Mouse (Mus musculus) heart, embryonic 16.5 days (tissue): ENCODE measurements around the gene Pla2g3. TPM values are rescaled to one million over a fixed set of nuclear protein-coding genes. Genes with fewer than 3 reads are reported as not detected.

Experiments used
- ATAC-seq: fragments of 200-750 bp; cut with Nextera tagmentation; replicated peaks from 2 replicates; pipeline ENCODE4 v1.8.0; 2017; ENCODE audit warnings: moderate number of reproducible peaks; ENCODE audit not compliant: insufficient read depth, low FRiP score; ENCODE audit errors: extremely low read depth
- H3K27ac ChIP-seq: fragments of 300-500 bp; sonication (generic); 2 replicates; pipeline ENCODE4 v1.5.1; 2014; ENCODE audit warnings: mild to moderate bottlenecking, low read length, control low read depth, moderate library complexity
- H3K27me3 ChIP-seq: fragments of 300-500 bp; sonication (generic); 2 replicates; pipeline ENCODE4 v1.6.1; 2014; ENCODE audit warnings: low read length, mixed read lengths; ENCODE audit not compliant: control insufficient read depth, insufficient read depth
- H3K36me3 ChIP-seq: fragments of 300-500 bp; sonication (generic); 2 replicates; pipeline ENCODE4 v1.6.1; 2014; ENCODE audit not compliant: control insufficient read depth, insufficient read depth
- H3K4me1 ChIP-seq: fragments of 300-500 bp; sonication (generic); 2 replicates; pipeline ENCODE4 v1.6.1; 2014; ENCODE audit warnings: low read length, mixed read lengths; ENCODE audit not compliant: control insufficient read depth, insufficient read depth
- H3K4me2 ChIP-seq: fragments of 300-500 bp; sonication (generic); 2 replicates; pipeline ENCODE4 v1.6.1; 2014; ENCODE audit warnings: low read depth, mild to moderate bottlenecking, control low read depth, low read length
- H3K4me3 ChIP-seq: fragments of 300-500 bp; sonication (generic); 2 replicates; pipeline ENCODE4 v1.5.1; 2014; ENCODE audit warnings: mild to moderate bottlenecking, control low read depth, low read length
- H3K9ac ChIP-seq: fragments of 300-500 bp; sonication (generic); 2 replicates; pipeline ENCODE4 v1.6.1; 2014; ENCODE audit warnings: low read length, control low read depth
- H3K9me3 ChIP-seq: fragments of 300-500 bp; sonication (generic); replicated peaks from 2 replicates; pipeline ENCODE4 v1.6.1; 2016; ENCODE audit warnings: low read length; ENCODE audit not compliant: control insufficient read depth
- WGBS: fragments of 180-500 bp; shearing (Covaris S2); extraction: QIAGEN DNeasy Blood & Tissue Kit; methylation state at CpG from one replicate; pipeline ENCODE4 v1.1.7; 2014; 5-methylcytosine and 5-hydroxymethylcytosine counted together
- polyA plus RNA-seq: library from polyadenylated mRNA; unstranded; fragments of >200 nt; fragmentation: Nextera tagmentation; extraction: Ambion mirVana; gene quantifications from 2 replicates; pipeline ENCODE4 v1.2.1, GENCODE M21; 2015

Gene Pla2g3
- polyA plus RNA-seq, 1 experiment from 2014 or later, result 0.20 TPM

DNA sequence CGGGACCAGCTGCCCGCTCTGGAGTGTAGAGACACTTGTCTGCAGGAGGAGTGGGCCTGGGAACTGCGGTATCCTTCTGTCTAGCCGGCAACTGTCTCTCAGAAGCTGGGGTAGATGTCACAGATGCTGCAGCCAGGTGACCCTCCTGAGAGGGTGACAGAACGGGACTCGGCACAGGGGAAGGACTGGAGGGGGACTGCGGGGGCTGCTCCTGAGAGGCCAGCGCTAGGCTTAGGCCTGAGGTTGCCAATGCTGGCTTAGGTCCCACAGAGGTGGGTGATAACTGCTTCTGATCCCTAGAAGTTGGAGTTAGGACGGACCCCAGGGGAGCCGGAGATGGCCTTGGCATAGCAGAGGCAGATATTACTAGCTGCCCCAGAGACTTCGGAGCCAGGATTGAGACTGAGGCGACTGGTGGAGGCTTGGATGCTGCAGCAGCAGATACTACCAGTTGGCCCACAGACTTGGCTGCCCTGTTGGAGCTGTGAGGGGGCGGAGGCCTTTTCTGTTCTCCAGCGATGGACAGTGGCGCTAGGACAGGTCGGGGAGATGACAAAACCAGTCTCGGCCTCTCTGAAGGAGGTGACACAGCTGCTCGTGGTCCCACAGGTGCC, 14.5 kb downstream of the Pla2g3 start:
- 77% methylated on average over 18 of the region's 18 CpGs for WGBS
- no peak overlapping the region for H3K9ac ChIP-seq
- no peaks in the 10 kb centered on the region for H3K9me3 ChIP-seq
- H3K4me2 ChIP-seq, result no peak overlapping the region
- H3K4me3 ChIP-seq, result no peak overlapping the region
- H3K27ac ChIP-seq, result no peak overlapping the region
- peaks cover 8% of the 10 kb centered on the region for H3K4me1 ChIP-seq
- H3K36me3 ChIP-seq, result no peaks in the 10 kb centered on the region; the same call in 1 of the 2 replicates
- no peaks in the 10 kb centered on the region for H3K27me3 ChIP-seq
- no peak for ATAC-seq

DNA sequence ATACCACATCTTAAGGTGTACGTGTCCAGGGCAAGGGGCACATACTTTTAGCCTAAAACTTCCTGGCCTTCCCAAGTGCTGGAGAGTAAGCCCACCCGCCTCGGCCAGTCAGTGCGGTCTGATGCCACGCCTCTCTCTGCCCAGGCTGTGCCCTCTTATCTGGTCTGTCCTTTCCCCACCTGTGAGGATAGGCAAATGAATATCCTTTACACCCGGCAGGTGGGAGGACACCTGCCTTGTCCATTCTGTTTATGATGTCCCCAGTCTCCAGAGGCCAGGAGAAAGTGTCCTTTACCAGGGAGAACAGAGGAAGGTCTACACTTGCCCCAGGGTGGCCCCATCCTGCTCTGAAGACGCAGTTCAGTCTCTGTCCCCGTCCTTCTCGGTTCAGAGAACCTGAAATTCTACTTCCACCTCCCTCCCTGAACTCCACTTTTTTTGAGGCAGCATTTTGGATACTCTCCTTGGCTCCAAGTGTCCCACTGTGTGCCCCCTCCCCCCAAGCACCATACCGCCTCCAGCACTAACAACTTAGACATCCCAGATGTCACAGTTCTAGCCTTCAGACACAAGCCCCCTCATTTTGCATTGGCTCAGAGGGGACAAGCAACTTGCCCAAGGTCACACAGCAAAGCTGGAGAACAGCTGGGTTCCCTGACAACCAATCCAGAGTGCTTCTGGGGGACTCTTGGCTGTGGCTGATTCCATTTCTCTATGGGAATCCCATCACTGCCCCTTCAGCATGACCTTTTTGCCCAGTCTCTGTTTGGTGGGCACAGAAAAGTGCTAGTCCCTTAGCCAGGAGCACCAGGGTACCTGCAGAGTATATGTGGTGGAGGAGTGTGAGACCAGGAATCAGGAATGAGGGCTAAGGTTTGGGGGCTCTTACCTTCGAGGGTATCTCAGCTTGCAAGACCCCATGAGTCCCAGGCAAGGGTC, 15.9 kb downstream of the Pla2g3 start:
- H3K36me3 ChIP-seq, result no peaks in the 10 kb centered on the region; the same call in 1 of the 2 replicates
- ATAC-seq, result no peak
- no peaks in the 10 kb centered on the region for H3K9me3 ChIP-seq
- peak overlapping the region; percentile 58 for H3K4me2 ChIP-seq
- peak overlapping the region; percentile 52 for H3K4me3 ChIP-seq
- 61% methylated on average over 11 of the region's 11 CpGs for WGBS
- no peaks in the 10 kb centered on the region for H3K27me3 ChIP-seq
- H3K9ac ChIP-seq, result peak overlapping the region; percentile 70
- peaks cover 16% of the 10 kb centered on the region for H3K4me1 ChIP-seq
- H3K27ac ChIP-seq, result peak overlapping the region; percentile 61; the same call in 1 of the 2 replicates

DNA sequence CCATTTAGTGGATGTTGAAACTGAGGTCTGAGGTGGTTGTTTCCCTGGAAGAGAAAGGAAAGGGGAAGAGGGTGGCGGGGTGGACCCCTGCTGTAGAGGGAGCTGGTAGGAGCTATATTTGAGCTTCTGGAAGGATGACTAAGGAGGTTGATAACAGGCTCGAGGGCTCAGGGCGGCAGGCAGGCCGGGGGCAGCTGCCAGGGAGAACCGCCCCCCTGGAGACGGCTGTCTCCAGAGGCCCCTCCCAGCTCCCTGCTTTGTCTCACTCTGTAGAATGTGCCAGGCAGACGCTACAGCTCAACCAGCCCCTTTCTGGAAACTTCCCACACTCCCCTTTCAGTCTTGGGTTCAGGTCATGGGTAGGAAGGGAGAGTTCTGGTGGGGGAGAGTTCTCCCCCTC, 20.1 kb downstream of the Pla2g3 start:
- 21% methylated on average over 7 of the region's 7 CpGs for WGBS
- H3K9ac ChIP-seq, result no peak overlapping the region
- peak overlapping the region; percentile 89 for H3K27ac ChIP-seq
- ATAC-seq, result no peak; the same call in 1 of the 2 replicates
- no peak overlapping the region for H3K4me3 ChIP-seq
- H3K36me3 ChIP-seq, result no peaks in the 10 kb centered on the region
- H3K4me1 ChIP-seq, result peaks cover 19% of the 10 kb centered on the region
- no peaks in the 10 kb centered on the region for H3K9me3 ChIP-seq
- H3K4me2 ChIP-seq, result no peak overlapping the region
- H3K27me3 ChIP-seq, result no peaks in the 10 kb centered on the region

DNA sequence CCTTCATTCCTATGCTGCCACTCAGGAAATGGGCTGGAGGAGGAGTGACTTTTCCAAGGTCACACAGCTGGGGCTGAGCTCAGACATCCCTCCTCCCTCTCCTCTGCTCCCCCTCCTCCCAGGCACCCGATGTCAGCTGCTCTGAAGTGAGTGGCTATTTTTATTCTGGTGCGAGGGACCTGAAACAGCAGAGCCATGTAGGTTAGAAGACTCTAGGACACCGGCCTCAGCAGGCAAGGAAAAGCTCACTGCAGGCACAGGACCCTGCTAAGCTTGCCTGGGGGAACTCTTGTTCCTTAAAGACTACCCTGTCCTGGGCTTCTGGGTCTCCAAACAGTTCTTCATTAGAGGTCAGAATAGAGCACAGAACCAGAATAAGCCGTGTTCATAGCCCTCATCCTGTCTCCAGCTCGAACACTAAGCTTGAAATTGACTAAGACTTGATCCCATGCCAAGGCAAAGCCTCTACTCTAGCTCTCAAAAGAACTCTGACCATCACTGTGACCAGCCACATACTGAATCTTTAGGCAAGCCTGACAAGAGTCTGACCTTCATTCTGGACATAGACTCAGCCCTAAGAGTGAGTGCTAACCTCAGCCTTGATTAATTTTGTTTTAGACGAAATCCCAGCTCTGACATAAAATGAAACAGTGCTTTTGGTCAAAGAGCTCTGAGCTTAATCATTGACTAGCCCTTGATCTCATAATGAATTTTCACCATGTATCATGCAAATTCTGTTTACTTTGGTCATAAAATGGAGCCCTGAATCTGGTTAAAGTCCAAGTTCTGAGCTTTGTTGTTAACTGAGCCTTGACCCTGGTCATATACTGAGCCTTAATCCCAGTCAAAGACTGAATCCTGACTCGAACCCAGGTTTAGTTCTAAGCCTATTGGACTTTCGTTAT, 21.3 kb downstream of the Pla2g3 start:
- Histone ChIP-seq H3K4me3 (no peak overlapping the region), H3K9ac (peak overlapping the region; percentile 56), H3K4me1 (peaks cover 24% of the 10 kb centered on the region), H3K9me3 (no peaks in the 10 kb centered on the region), H3K36me3 (no peaks in the 10 kb centered on the region), H3K4me2 (peak overlapping the region; percentile 45), H3K27ac (peak overlapping the region; percentile 89), H3K27me3 (no peaks in the 10 kb centered on the region)
- 42% methylated on average over 8 of the region's 8 CpGs for WGBS
- ATAC-seq, result peak; percentile 83

DNA sequence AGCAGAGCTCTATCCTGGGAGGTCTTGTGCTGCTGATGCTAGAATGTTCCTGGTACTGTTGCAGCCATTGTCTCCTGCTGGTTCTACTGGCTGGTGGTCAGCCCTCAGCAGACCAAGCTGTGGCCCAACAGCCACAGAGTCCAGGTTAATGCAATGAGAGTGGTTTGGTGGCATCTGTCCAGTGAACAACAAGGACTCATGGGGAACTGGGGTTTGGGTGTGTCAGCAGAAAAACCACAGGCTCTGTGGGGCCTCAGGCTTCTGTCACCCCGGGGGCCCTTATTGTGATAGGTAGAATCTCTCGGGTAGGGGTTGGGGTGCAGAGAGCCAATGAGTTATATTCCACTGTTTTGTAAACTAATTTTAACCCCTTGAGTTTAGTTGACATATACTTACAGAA, 22.2 kb downstream of the Pla2g3 start:
- Histone ChIP-seq H3K4me2 (no peak overlapping the region), H3K9ac (no peak overlapping the region), H3K9me3 (no peaks in the 10 kb centered on the region), H3K27me3 (no peaks in the 10 kb centered on the region), H3K27ac (peak overlapping the region; percentile 12; the same call in 1 of the 2 replicates), H3K4me1 (peaks cover 19% of the 10 kb centered on the region), H3K36me3 (no peaks in the 10 kb centered on the region), H3K4me3 (no peak overlapping the region)
- 72% methylated on average over 2 of the region's 2 CpGs for WGBS
- no peak for ATAC-seq

DNA sequence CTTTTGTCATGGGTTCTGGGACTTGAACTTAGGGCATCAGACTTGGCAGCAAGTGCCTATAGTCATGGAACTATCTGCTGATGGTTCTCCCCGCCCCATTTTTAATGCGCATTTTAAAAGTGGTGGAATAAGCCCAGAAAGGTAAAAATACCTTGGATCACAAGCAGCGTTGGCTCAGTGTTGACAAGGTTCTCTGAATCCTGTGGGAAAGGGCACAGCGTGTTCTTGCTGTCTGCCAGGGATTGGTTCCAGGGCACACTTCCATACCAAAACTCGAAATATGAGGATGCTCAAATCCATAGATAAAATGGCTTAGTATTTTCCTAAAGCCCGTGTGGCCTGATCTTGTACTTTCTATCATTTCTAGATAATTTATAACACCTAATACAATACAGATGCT, 25.2 kb downstream of the Pla2g3 start:
- no peak overlapping the region for H3K4me2 ChIP-seq
- no peaks in the 10 kb centered on the region for H3K36me3 ChIP-seq
- H3K9ac ChIP-seq, result no peak overlapping the region
- H3K9me3 ChIP-seq, result no peaks in the 10 kb centered on the region
- H3K4me1 ChIP-seq, result peaks cover 32% of the 10 kb centered on the region
- H3K27ac ChIP-seq, result no peak overlapping the region
- no peak overlapping the region for H3K4me3 ChIP-seq
- H3K27me3 ChIP-seq, result no peaks in the 10 kb centered on the region
- no peak for ATAC-seq
- 76% methylated on average over 6 of the region's 6 CpGs for WGBS

DNA sequence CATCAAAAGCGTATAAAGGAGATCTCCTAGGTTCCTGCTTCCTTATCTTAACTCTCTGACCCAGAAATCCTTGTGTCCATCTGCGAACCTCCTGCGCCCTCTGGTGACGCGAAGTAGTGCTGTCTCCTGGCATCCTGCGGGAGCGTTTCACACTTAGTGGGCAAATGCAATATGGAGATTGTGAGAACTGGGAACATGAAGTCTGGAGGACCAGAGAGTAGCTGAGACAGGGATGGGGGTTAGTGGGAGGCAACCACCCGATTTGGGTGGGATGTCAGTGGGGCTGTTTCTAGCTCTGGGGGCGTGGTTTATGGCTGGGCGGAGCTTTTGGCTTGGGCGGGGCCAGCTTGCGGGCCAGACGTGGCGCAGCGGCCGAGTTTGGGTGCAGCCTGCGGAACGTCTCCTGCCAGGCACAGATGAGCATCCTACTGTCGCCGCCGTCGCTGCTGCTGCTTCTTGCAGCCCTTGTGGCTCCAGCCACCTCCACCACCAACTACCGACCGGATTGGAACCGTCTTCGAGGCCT, 26.5 kb downstream of the Pla2g3 start, which contains the start of gene Selenom:
Gene Selenom, plus strand, starts transcription at position 156 of the 526 bp plus-strand sequence.
- H3K4me2 ChIP-seq, result peak within 1 kb of the TSS; percentile 77
- peaks cover 25% of the 10 kb centered on the region for H3K4me1 ChIP-seq
- H3K36me3 ChIP-seq, result no peaks in the 10 kb centered on the region
- peak within 1 kb of the TSS; percentile 76 for H3K9ac ChIP-seq
- peak within 1 kb of the TSS; percentile 66 for H3K4me3 ChIP-seq
- 0% methylated on average over 26 of the region's 26 CpGs for WGBS
- no peaks in the 10 kb centered on the region for H3K27me3 ChIP-seq
- H3K9me3 ChIP-seq, result no peaks in the 10 kb centered on the region
- ATAC-seq, result peak; percentile 74
- H3K27ac ChIP-seq, result peak within 1 kb of the TSS; percentile 61

DNA sequence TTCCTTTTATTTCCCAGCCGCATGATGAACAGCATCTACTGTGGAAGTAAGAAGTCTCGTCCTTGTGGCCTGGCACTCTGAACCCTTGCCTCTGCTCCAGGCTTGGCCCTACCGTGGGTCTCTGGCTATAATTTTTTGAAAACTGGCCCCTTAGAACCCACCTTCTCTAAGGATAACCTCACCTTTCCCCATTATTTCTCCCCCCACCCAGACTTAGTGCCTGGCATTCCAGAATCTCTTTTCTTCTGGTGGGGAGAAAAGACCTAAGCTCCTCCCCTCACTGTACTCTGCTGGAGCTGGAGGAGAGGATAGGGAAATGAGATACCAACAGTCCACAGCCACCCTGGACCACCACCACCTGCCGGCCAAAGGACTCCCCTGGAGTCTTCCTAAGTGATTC, 27.1 kb downstream of the Pla2g3 start:
- Histone ChIP-seq H3K4me3 (peak overlapping the region; percentile 66), H3K4me1 (peaks cover 22% of the 10 kb centered on the region), H3K27me3 (no peaks in the 10 kb centered on the region), H3K4me2 (peak overlapping the region; percentile 77), H3K9me3 (no peaks in the 10 kb centered on the region), H3K36me3 (0 out of 2 replicates have a peak, but pooled peaks cover 2% of the 10 kb centered on the region), H3K9ac (peak overlapping the region; percentile 76), H3K27ac (0 out of 2 replicates have a peak overlapping the region, but pooled peaks have one; percentile 3)
- WGBS, result 8% methylated on average over 4 of the region's 4 CpGs
- 0 out of 2 replicates have a peak, but pooled peaks have one; percentile 7 for ATAC-seq
